Mouse (Mus musculus) adrenal gland, adult 2 months (tissue): ENCODE measurements around the gene Tfpt. TPM values are rescaled to one million over a fixed set of nuclear protein-coding genes. Genes with fewer than 3 reads are reported as not detected.

ENCODE experiments used
- DNase-seq: peaks from one replicate; pipeline ENCODE4 v3.0.0; 2021
- long read RNA-seq: library from polyadenylated mRNA; stranded (forward); transcript quantifications from one replicate; pipeline ENCODE4 v2.0.0, GENCODE M21; 2021
- polyA plus RNA-seq: library from polyadenylated mRNA; depleted of rRNA; stranded (reverse); fragments of >200 nt; gene quantifications from 2 replicates; pipeline ENCODE4 v1.2.3, GENCODE M21; 2012; rRNA removed
- total RNA-seq, 2 experiments: library from RNA; stranded (reverse); gene quantifications; 2 replicates each; pipeline ENCODE4 v1.2.3; 2021

Gene Tfpt
- total RNA-seq: 10 to 100 TPM; 24.1 to 26.2 TPM
- 3.4 and 4.0 TPM in 2 replicates for polyA plus RNA-seq
- long read RNA-seq, transcript Tfpt-202 (6 exons, 1,166 nt): major isoform, 9 of 18 reads
- long read RNA-seq, transcript Tfpt-204 (6 exons, 1,091 nt): minor isoform, 5 of 18 reads
- long read RNA-seq, partial matches to known transcripts: 2 of 18 reads
- long read RNA-seq, other reads (novel, unspliced or antisense): 2 of 18 reads

GRCm38 (mm10) chr7:3629543-3630477 lies at the start of gene Tfpt, which contains the start of gene Prpf31:
Tfpt (minus strand) TSS chr7:3629929.
Prpf31 (plus strand) TSS chr7:3629985.
- peak; percentile 95 for DNase-seq

- no peak for DNase-seq
Observed at GRCm38 (mm10) chr7:3677342-3677741, 47.6 kb upstream of the Tfpt start, which contains the start of gene Tmc4. Tmc4 (minus strand) TSS chr7:3677553.

GRCm38 (mm10) chr7:3676371-3676770 lies 46.6 kb upstream of the Tfpt start:
- DNase-seq: no peak

- no peak for DNase-seq
Observed at GRCm38 (mm10) chr7:3675228-3675548, 45.5 kb upstream of the Tfpt start.

- DNase-seq: peak; percentile 82
Observed at GRCm38 (mm10) chr7:3674507-3675227, 44.9 kb upstream of the Tfpt start.

- peak; percentile 57 for DNase-seq
Observed at GRCm38 (mm10) chr7:3666921-3667391, 37.2 kb upstream of the Tfpt start.

- peak; percentile 98 for DNase-seq
Observed at GRCm38 (mm10) chr7:3665215-3666114, 35.7 kb upstream of the Tfpt start, which contains the start of gene Leng1. Leng1 (minus strand) TSS chr7:3665840.

GRCm38 (mm10) chr7:3664524-3665214 lies 34.9 kb upstream of the Tfpt start:
- DNase-seq: no peak

- DNase-seq: no peak
Observed at GRCm38 (mm10) chr7:3658578-3658977, 28.8 kb upstream of the Tfpt start.

GRCm38 (mm10) chr7:3656966-3657365 lies 27.2 kb upstream of the Tfpt start:
- DNase-seq: no peak

- DNase-seq: no peak
Observed at GRCm38 (mm10) chr7:3646641-3647040, 16.9 kb upstream of the Tfpt start.

GRCm38 (mm10) chr7:3646188-3646587 lies 16.5 kb upstream of the Tfpt start:
- no peak for DNase-seq

- DNase-seq: no peak
Observed at GRCm38 (mm10) chr7:3645488-3646025, 15.8 kb upstream of the Tfpt start.

- DNase-seq: peak; percentile 99
Observed at GRCm38 (mm10) chr7:3644672-3645487, 15.2 kb upstream of the Tfpt start, which contains the start of gene Cnot3. Cnot3 (plus strand) TSS chr7:3645268.

- DNase-seq: no peak
Observed at GRCm38 (mm10) chr7:3644348-3644671, 14.6 kb upstream of the Tfpt start.

- DNase-seq: no peak
Observed at GRCm38 (mm10) chr7:3643843-3644242, 14.1 kb upstream of the Tfpt start.

GRCm38 (mm10) chr7:3643412-3643811 lies 13.7 kb upstream of the Tfpt start:
- DNase-seq: no peak

GRCm38 (mm10) chr7:3630478-3630815 lies 718 bp upstream of the Tfpt start:
- DNase-seq: no peak

GRCm38 (mm10) chr7:3629030-3629429 lies 699 bp downstream of the Tfpt start:
- DNase-seq: no peak
